Comparison of ENCODE assay signal across 11 mouse cellular contexts in the genomic region with DNA sequence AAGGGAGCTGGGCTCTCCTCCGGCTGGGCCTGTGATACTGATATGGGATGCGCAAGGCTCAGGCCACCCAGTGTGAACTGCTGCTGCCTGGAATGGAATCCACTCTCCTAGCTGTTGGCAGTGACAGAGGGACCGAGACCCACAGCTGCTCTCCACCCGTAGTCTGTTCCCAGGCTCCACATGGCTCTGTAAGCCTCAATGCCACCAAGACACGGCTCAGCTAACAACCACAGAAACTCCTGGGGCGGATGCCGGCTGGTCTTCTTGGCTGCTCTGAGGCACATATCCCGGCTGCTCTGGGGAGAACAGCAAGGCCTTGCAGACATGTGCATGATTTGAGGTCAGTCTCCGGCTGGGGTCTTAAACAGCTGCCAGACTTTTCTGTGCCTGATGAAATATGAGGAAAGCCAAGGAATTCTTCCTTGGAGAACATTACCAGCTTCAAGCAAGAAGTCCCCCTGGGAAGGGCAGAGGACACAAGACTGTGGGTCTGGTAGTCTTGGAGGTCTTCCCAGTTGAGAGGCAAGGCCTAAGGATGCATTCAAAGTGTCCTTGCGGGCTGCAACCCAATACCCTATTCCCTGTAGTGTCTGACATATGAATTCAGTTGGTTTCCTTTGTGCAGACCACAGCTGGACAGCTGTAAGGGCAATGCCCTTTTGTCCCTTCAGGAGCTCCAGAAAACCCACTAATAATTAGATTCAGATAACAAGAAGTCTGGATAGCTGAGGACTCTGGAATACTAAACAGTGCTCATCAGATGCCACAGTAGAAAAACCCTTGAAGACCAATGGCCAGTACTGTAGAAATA. TPM values are rescaled to one million over a fixed set of nuclear protein-coding genes. Genes with fewer than 3 reads are reported as not detected.
DNase-seq lines count a peak whose midpoint lies in the region; ATAC-seq and TF ChIP-seq lines count a peak whose summit lies in the region.
"Had no signal": no experiment of that assay in that cellular context is flagged by ENCODE, and none has a peak within 500 bp of the region (broad histone marks: within the 10 kb centered on the region; RNA-seq: fewer than 3 reads in every experiment).

No protein-coding gene starts in this region.

- 0 out of 2 replicates have a peak, but pooled peaks have one; percentile 28 for ATAC-seq in kidney, embryonic 15.5 days (replicated peaks; ENCODE audit: low FRiP score)
- peak; percentile 73 for ATAC-seq in lung, postnatal 0 days
- ATAC-seq: forebrain, embryonic 13.5 days had no signal

- H3K4me2 ChIP-seq in kidney, embryonic 15.5 days: no peak overlapping the region
- no peak overlapping the region for H3K4me2 ChIP-seq in lung, postnatal 0 days (replicated peaks; ENCODE audit: low read depth, low read length)
- H3K4me2 ChIP-seq: forebrain, embryonic 13.5 days had no signal

- H3K27me3 ChIP-seq in kidney, embryonic 15.5 days: no peaks in the 10 kb centered on the region
- H3K27me3 ChIP-seq in lung, postnatal 0 days (replicated peaks; ENCODE audit: insufficient read depth, low read length): no peaks in the 10 kb centered on the region
- H3K27me3 ChIP-seq: forebrain, embryonic 13.5 days had no signal

- no peak for TF ChIP-seq CTCF in lung, postnatal 0 days (IDR thresholded peaks at IDR 0.05)

- no peak overlapping the region for H3K4me3 ChIP-seq in kidney, embryonic 15.5 days (replicated peaks)
- H3K4me3 ChIP-seq in lung, postnatal 0 days (ENCODE audit: low read depth, low read length): no peak overlapping the region
- H3K4me3 ChIP-seq: forebrain, embryonic 13.5 days had no signal

- no peak for DNase-seq in kidney, adult 8-10 months
- peak; percentile 20 for DNase-seq in adipocyte (ENCODE audit: low spot score)
- peak; percentile 14 to 31 for DNase-seq in gastrocnemius, postnatal 36 days
- DNase-seq in lung, postnatal 0 days (ENCODE audit: low spot score): peak; percentile 87
- DNase-seq in right cerebral cortex, postnatal 14 days: no peak
- DNase-seq in ovary, postnatal 36 days (ENCODE audit: low spot score): no peak
- DNase-seq in retina, embryonic 14.5 days (ENCODE audit: low spot score): no peak

- H3K36me3 ChIP-seq in kidney, embryonic 15.5 days: no peaks in the 10 kb centered on the region
- no peaks in the 10 kb centered on the region for H3K36me3 ChIP-seq in lung, postnatal 0 days (ENCODE audit: insufficient read depth, low read length)

- intact Hi-C loops in gastrocnemius, postnatal 36 days (cut with DNase I): no loop called here

- TF ChIP-seq EP300 in lung, postnatal 0 days (IDR thresholded peaks at IDR 0.05): 0 out of 2 replicates have a peak, but pooled peaks have one; percentile 8

- H3K4me1 ChIP-seq in kidney, embryonic 15.5 days: peaks cover 31% of the 10 kb centered on the region
- H3K4me1 ChIP-seq in lung, postnatal 0 days (ENCODE audit: insufficient read depth, low read depth, low read length): peaks cover 7% of the 10 kb centered on the region; the same call in 1 of the 2 replicates
- H3K4me1 ChIP-seq: forebrain, embryonic 13.5 days had no signal

- H3K9ac ChIP-seq in kidney, embryonic 15.5 days: no peak overlapping the region
- H3K9ac ChIP-seq in lung, postnatal 0 days (replicated peaks; ENCODE audit: low read depth): no peak overlapping the region
- H3K9ac ChIP-seq: forebrain, embryonic 13.5 days had no signal

- WGBS in kidney, embryonic 15.5 days: 55% methylated on average over 10 of the region's 10 CpGs
- 66% methylated on average over 10 of the region's 10 CpGs for WGBS in lung, postnatal 0 days

- H3K27ac ChIP-seq in kidney, embryonic 15.5 days: peak overlapping the region; percentile 52
- H3K27ac ChIP-seq in lung, postnatal 0 days (ENCODE audit: low read length): peak overlapping the region; percentile 69
- H3K27ac ChIP-seq: forebrain, embryonic 13.5 days had no signal

- no peaks in the 10 kb centered on the region for H3K9me3 ChIP-seq in kidney, embryonic 15.5 days (replicated peaks)
- no peaks in the 10 kb centered on the region for H3K9me3 ChIP-seq in lung, postnatal 0 days (ENCODE audit: low read length)
- H3K9me3 ChIP-seq: forebrain, embryonic 13.5 days had no signal

RNA-seq across cellular contexts. Expression of a gene that starts 17.1 kb away (rescaled TPM):
- polyA plus RNA-seq in kidney, embryonic 15.5 days (2015; fragmentation: Nextera tagmentation; extraction: Ambion mirVana): 21.1 and 22.4 TPM in 2 replicates
- total RNA-seq in gastrocnemius, postnatal 36 days (2021): not detected
- 0.05 TPM in 1 of 2 replicates, not detected in the other for polyA plus RNA-seq in lung, postnatal 0 days (2015; fragmentation: Nextera tagmentation; extraction: Ambion mirVana)
- total RNA-seq: layer of hippocampus, postnatal 25 days had no signal
- polyA plus RNA-seq: forebrain, embryonic 13.5 days; testis, adult 2 months had no signal

RNA-seq across cellular contexts. Expression of a gene that starts 40.3 kb away (rescaled TPM):
- 6.5 and 8.0 TPM in 2 replicates for polyA plus RNA-seq in kidney, embryonic 15.5 days (2015; fragmentation: Nextera tagmentation; extraction: Ambion mirVana)
- total RNA-seq in gastrocnemius, postnatal 36 days (2021): under 1 TPM; 0.37 to 0.71 TPM
- polyA plus RNA-seq in lung, postnatal 0 days (2015; fragmentation: Nextera tagmentation; extraction: Ambion mirVana): 20.1 and 22.1 TPM in 2 replicates
- polyA plus RNA-seq: forebrain, embryonic 13.5 days had no signal

Comparison
In these comparisons a context has a peak if more than half of its experiments do, and no peak if none do; other contexts are left out.
1. DNase-seq: peak in adipocyte (single experiment), gastrocnemius, postnatal 36 days (2 of 2) and lung, postnatal 0 days (single experiment); none in kidney, adult 8-10 months (0 of 2), right cerebral cortex, postnatal 14 days (single experiment), ovary, postnatal 36 days (single experiment) and retina, embryonic 14.5 days (single experiment).
2. RNA of a gene that starts 17.1 kb away (polyA plus RNA-seq): 21.1 to 22.4 TPM in kidney, embryonic 15.5 days; 0.05 TPM in lung, postnatal 0 days; every median in the first group is over 10 times any median in the second.